Mouse (Mus musculus) intestine, embryonic 14.5 days (tissue): Measurements from ENCODE around the gene Tprn. TPM values are rescaled to one million over a fixed set of nuclear protein-coding genes. Genes with fewer than 3 reads are reported as not detected.

ENCODE experiments used
- ATAC-seq: fragments of 200-750 bp; cut with Nextera tagmentation; replicated peaks from 2 replicates; pipeline ENCODE4 v1.8.0; 2017; ENCODE audit warnings: low read depth, moderate number of reproducible peaks, moderate TSS enrichment, moderate library complexity; ENCODE audit not compliant: low FRiP score, low TSS enrichment
- DNase-seq: peaks from one replicate; pipeline ENCODE4 v3.0.0-alpha.2; 2018; ENCODE audit warnings: low spot score
- H3K27ac ChIP-seq: fragments of 300-500 bp; sonication (generic); 2 replicates; pipeline ENCODE4 v1.5.1; 2014; ENCODE audit warnings: low read depth, mild to moderate bottlenecking, control low read depth
- H3K27me3 ChIP-seq: fragments of 300-500 bp; sonication (generic); replicated peaks from 2 replicates; pipeline ENCODE4 v1.6.1; 2014; ENCODE audit warnings: low read length, control low read depth; ENCODE audit not compliant: control insufficient read depth, insufficient read depth
- H3K36me3 ChIP-seq: fragments of 300-500 bp; sonication (generic); 2 replicates; pipeline ENCODE4 v1.6.1; 2014; ENCODE audit warnings: low read length, control low read depth; ENCODE audit not compliant: control insufficient read depth, insufficient read depth
- H3K4me1 ChIP-seq: fragments of 300-500 bp; sonication (generic); replicated peaks from 2 replicates; pipeline ENCODE4 v1.6.1; 2014; ENCODE audit warnings: low read length, control low read depth, mixed read lengths; ENCODE audit not compliant: control insufficient read depth, insufficient read depth
- H3K4me2 ChIP-seq: fragments of 300-500 bp; sonication (generic); 2 replicates; pipeline ENCODE4 v1.6.1; 2014; ENCODE audit warnings: low read length
- H3K4me3 ChIP-seq: fragments of 300-500 bp; sonication (generic); 2 replicates; pipeline ENCODE4 v1.5.1; 2014; ENCODE audit warnings: low read depth, low read length, control low read depth, mixed read lengths
- H3K9ac ChIP-seq: fragments of 300-500 bp; sonication (generic); 2 replicates; pipeline ENCODE4 v1.6.1; 2014; ENCODE audit warnings: mild to moderate bottlenecking, low read length
- H3K9me3 ChIP-seq: fragments of 300-500 bp; sonication (generic); 2 replicates; pipeline ENCODE4 v1.6.1; 2016; ENCODE audit warnings: low read length, control low read depth; ENCODE audit not compliant: control insufficient read depth
- WGBS: fragments of 180-500 bp; shearing (Covaris S2); extraction: QIAGEN DNeasy Blood & Tissue Kit; methylation state at CpG from one replicate; pipeline ENCODE4 v1.1.7; 2014; 5-methylcytosine and 5-hydroxymethylcytosine counted together
- polyA plus RNA-seq: library from polyadenylated mRNA; unstranded; fragments of >200 nt; fragmentation: Nextera tagmentation; extraction: Ambion mirVana; gene quantifications from 2 replicates; pipeline ENCODE4 v1.2.1, GENCODE M21; 2014

Gene Tprn
- polyA plus RNA-seq, 1 experiment from 2014 or later, result 7.8 TPM

DNA sequence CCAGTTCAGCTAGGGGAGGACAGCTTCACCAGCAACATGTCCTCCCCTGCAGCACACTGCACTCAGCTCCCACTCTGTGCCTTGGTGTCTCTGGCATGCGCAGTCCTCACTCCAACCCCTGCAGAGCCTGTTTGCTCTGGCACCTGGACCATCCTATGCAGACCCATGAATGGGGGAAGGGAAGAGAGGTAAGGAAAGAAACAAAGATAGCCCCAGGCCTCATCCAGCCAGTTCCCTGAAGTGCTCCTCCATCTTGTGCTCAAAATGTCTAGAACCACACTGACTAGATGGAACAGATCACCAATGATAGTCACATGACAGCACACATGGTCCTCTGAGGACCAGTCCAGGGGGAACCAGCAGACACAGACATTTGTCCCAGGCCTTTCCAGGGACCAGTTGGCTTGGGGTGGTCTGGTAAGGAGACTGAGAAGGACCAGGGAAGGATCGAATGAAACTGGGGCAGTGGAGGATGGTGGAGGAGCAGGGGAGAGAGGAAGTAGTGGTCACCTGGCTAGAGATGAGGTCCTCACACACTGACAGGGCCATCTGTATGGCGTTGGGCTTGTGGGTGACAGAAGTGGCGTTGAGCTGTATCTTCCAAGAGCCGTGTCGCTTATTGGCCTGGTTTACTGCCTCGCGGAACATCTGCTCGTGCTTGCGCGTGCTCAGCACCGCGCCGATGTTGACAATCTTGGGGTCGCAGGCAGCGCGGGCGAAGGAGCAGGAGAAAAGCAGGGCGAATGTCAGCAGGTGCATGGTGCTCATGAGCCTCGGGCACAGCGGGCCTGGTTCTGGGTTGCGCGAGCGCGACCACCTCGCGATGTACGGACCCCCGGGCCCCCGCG lies 55.9 kb downstream of the Tprn start:
- DNase-seq (no peak), ATAC-seq (peak; percentile 32; the same call in 1 of the 2 replicates)
- 7% methylated on average over 31 of the region's 31 CpGs for WGBS

DNA sequence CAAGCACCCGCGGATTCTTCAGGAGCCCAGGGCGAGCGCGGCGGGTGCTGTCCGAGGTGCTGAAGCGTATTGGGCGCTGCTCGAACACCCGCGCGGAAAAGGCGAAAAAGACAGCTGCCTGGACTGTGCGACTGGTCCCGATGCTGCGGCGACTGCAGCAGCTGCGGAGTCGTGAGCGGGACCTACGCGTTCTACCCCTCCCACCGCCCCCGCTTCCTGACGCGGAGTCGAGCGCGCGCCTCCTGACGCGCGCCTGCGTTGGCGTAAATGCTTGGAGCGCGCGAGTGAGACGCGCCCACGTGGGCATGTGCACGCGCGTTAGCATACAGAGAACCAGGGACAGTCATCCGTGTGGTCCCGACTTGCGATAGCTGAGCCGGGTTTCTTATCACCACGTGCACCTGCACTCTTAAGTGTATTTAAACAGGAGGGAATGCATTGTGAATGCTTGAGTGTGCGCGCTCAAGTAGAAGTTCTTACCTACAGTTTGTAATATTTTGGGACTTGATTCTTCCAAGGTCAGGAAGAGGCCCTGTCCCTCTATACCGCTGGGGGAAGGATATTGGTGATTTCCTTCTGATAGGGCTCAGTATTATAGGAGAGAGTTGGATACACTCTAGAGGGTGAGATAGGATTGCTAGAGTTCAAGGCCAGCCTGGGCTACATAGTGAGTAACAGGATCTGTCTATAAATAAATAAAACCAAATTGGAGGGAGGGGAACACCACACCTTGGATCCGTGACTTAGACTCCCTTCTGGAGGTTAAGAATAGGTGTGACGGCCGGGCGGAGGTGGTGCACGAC lies 56.8 kb downstream of the Tprn start, which contains the start of gene Grin1:
TSS of gene Grin1 (minus strand) at position 217 of the 803 bp plus-strand sequence.
- 9% methylated on average over 58 of the region's 58 CpGs for WGBS
- H3K27ac ChIP-seq, result no peak within 1 kb of the TSS
- H3K4me3 ChIP-seq, result peak within 1 kb of the TSS; percentile 31
- peak within 1 kb of the TSS; percentile 49 for H3K4me2 ChIP-seq
- H3K36me3 ChIP-seq, result no peaks in the 10 kb centered on the region
- DNase-seq (peak; percentile 90), ATAC-seq (peak; percentile 76)
- no peak within 1 kb of the TSS for H3K9ac ChIP-seq
- no peaks in the 10 kb centered on the region for H3K9me3 ChIP-seq
- H3K27me3 ChIP-seq, result peaks cover 43% of the 10 kb centered on the region
- peaks cover 3% of the 10 kb centered on the region; the same call in 1 of the 2 replicates for H3K4me1 ChIP-seq

More for the DNA sequence above, 55.9 kb downstream of the Tprn start:
- no peak overlapping the region for H3K9ac ChIP-seq
- H3K27ac ChIP-seq, result no peak overlapping the region
- peak overlapping the region; percentile 49 for H3K4me2 ChIP-seq
- no peaks in the 10 kb centered on the region for H3K9me3 ChIP-seq
- H3K4me3 ChIP-seq, result peak overlapping the region; percentile 31
- H3K27me3 ChIP-seq, result peaks cover 52% of the 10 kb centered on the region
- peaks cover 3% of the 10 kb centered on the region; the same call in 1 of the 2 replicates for H3K4me1 ChIP-seq
- H3K36me3 ChIP-seq, result no peaks in the 10 kb centered on the region

Other genes with a start within 250 kb of the Tprn start
- 44.3 and 50.0 TPM in 2 replicates for gene Nsmf, start 208.3 kb upstream of the Tprn start, polyA plus RNA-seq
- 6.0 and 7.3 TPM in 2 replicates for gene Entpd8, start 182.3 kb upstream of the Tprn start, polyA plus RNA-seq
- 2.3 and 5.7 TPM in 2 replicates for gene Noxa1, start 167.5 kb upstream of the Tprn start, polyA plus RNA-seq
- 8.2 and 13.2 TPM in 2 replicates for gene Nrarp, start 81.9 kb upstream of the Tprn start, polyA plus RNA-seq
- gene Tor4a, start 65.7 kb upstream of the Tprn start, polyA plus RNA-seq, result 14.4 and 18.1 TPM in 2 replicates
- gene Nelfb, start 51.1 kb upstream of the Tprn start, polyA plus RNA-seq, result 99.1 and 107 TPM in 2 replicates
- gene Stpg3, start 48.0 kb upstream of the Tprn start, polyA plus RNA-seq, result 0.18 TPM in 1 of 2 replicates, not detected in the other
- 0.51 TPM in 1 of 2 replicates, not detected in the other for gene Fam166a, start 43.9 kb upstream of the Tprn start, polyA plus RNA-seq
- 524 and 576 TPM in 2 replicates for gene Tubb4b, start 37.9 kb upstream of the Tprn start, polyA plus RNA-seq
- gene Slc34a3, start 28.3 kb upstream of the Tprn start, polyA plus RNA-seq, result 0.26 and 0.38 TPM in 2 replicates
- gene Rnf224, start 25.8 kb upstream of the Tprn start, polyA plus RNA-seq, result not detected in 2 replicates
- gene Rnf208, start 20.4 kb upstream of the Tprn start, polyA plus RNA-seq, result 15.7 and 18.7 TPM in 2 replicates
- 0.30 TPM in 1 of 2 replicates, not detected in the other for gene Cysrt1, start 20.2 kb upstream of the Tprn start, polyA plus RNA-seq
- gene AL732309.1, start 15.8 kb upstream of the Tprn start, polyA plus RNA-seq, result 5.0 and 5.7 TPM in 2 replicates
- 18.0 and 19.2 TPM in 2 replicates for gene Tmem203, start 7.2 kb upstream of the Tprn start, polyA plus RNA-seq
- gene Ssna1, start 9.8 kb downstream of the Tprn start, polyA plus RNA-seq, result 229 and 240 TPM in 2 replicates
- 100 and 110 TPM in 2 replicates for gene Anapc2, start 9.9 kb downstream of the Tprn start, polyA plus RNA-seq
- not detected in 2 replicates for gene Tmem210, start 25.5 kb downstream of the Tprn start, polyA plus RNA-seq
- gene Lrrc26, start 27.3 kb downstream of the Tprn start, polyA plus RNA-seq, result not detected in 2 replicates
- gene Grin1, start 56.6 kb downstream of the Tprn start, polyA plus RNA-seq, result 2.1 and 2.4 TPM in 2 replicates
- 66.3 and 73.3 TPM in 2 replicates for gene Man1b1, start 69.7 kb downstream of the Tprn start, polyA plus RNA-seq
- 24.1 and 26.5 TPM in 2 replicates for gene Dpp7, start 93.7 kb downstream of the Tprn start, polyA plus RNA-seq
- 36.3 and 46.0 TPM in 2 replicates for gene Uap1l1, start 103.1 kb downstream of the Tprn start, polyA plus RNA-seq
- 43.2 and 47.4 TPM in 2 replicates for gene Sapcd2, start 109.7 kb downstream of the Tprn start, polyA plus RNA-seq
- gene Entpd2, start 133.3 kb downstream of the Tprn start, polyA plus RNA-seq, result 5.9 and 7.4 TPM in 2 replicates
- 42.2 and 45.4 TPM in 2 replicates for gene Npdc1, start 136.7 kb downstream of the Tprn start, polyA plus RNA-seq
- gene Fut7, start 160.6 kb downstream of the Tprn start, polyA plus RNA-seq, result 0.15 TPM in 1 of 2 replicates, not detected in the other
- gene Abca2, start 166.1 kb downstream of the Tprn start, polyA plus RNA-seq, result 4.8 and 4.9 TPM in 2 replicates
- gene Clic3, start 194.2 kb downstream of the Tprn start, polyA plus RNA-seq, result 1.8 and 2.0 TPM in 2 replicates
- gene Paxx, start 198.5 kb downstream of the Tprn start, polyA plus RNA-seq, result 25.0 and 27.4 TPM in 2 replicates
- gene Ptgds, start 207.4 kb downstream of the Tprn start, polyA plus RNA-seq, result 6.2 and 7.9 TPM in 2 replicates
- gene Lcn12, start 231.3 kb downstream of the Tprn start, polyA plus RNA-seq, result not detected in 2 replicates
- 72.9 and 79.3 TPM in 2 replicates for gene Fbxw5, start 238.1 kb downstream of the Tprn start, polyA plus RNA-seq
- gene C8g, start 239.1 kb downstream of the Tprn start, polyA plus RNA-seq, result 5.9 and 6.3 TPM in 2 replicates